24 mouse cellular contexts compared by ENCODE assay signal in the genomic region with DNA sequence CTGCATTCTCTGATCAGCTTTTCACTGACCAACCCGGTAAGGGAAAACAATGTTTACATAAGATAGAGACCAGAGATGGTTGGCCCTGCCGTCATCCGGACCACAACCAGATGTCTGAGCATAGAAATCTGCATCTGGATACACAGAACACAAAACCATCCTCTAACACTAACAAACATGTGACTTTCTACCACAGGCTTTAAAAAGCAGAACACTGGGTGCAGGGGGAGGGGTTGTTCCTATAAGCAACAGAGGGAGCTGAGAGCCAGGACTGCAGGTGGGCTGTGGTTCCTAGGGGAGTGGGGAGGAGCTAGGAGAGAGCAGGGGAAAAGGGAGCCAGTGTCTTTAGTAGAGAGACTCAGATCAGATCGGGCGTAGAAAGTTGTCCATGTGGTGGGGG. TPM values are rescaled to one million over a fixed set of nuclear protein-coding genes. Genes with fewer than 3 reads are reported as not detected.
A peak's percentile ranks its signal among the peaks of the same experiment; 100 is the strongest.
DNase-seq lines count a peak whose midpoint lies in the region; ATAC-seq and TF ChIP-seq lines count a peak whose summit lies in the region.
"Had no signal": no experiment of that assay in that cellular context is flagged by ENCODE, and none has a peak within 500 bp of the region (broad histone marks: within the 10 kb centered on the region; RNA-seq: fewer than 3 reads in every experiment).

No protein-coding gene starts in this region.

- peak overlapping the region; percentile 22; the same call in 1 of the 2 replicates for H3K27ac ChIP-seq in liver, embryonic 12.5 days
- H3K27ac ChIP-seq in liver, postnatal 0 days (ENCODE audit: low read depth): no peak overlapping the region
- no peak overlapping the region for H3K27ac ChIP-seq in lung, postnatal 0 days (ENCODE audit: low read length)
- H3K27ac ChIP-seq: heart, embryonic 15.5 days; hindbrain, embryonic 15.5 days; left cerebral cortex, adult 2 months; neural tube, embryonic 13.5 days had no signal

- no peak overlapping the region for H3K4me3 ChIP-seq in liver, embryonic 12.5 days
- no peak overlapping the region for H3K4me3 ChIP-seq in liver, postnatal 0 days (ENCODE audit: low read depth, low read length)
- no peak overlapping the region for H3K4me3 ChIP-seq in lung, postnatal 0 days (ENCODE audit: low read depth, low read length)
- H3K4me3 ChIP-seq: embryonic facial prominence, embryonic 10.5 days; heart, embryonic 15.5 days; hindbrain, embryonic 15.5 days; left cerebral cortex, adult 2 months; neural tube, embryonic 13.5 days had no signal

- DNase-seq in liver, postnatal 0 days: no peak
- peak; percentile 14 for DNase-seq in R1 (ENCODE audit: low read depth, low spot score)
- DNase-seq in thymus, postnatal 14 days: peak; percentile 77
- DNase-seq in lung, postnatal 0 days (ENCODE audit: low spot score): no peak
- DNase-seq in adipocyte (ENCODE audit: low spot score): no peak
- DNase-seq: cerebellum, adult 8-10 months; forebrain, postnatal 0 days; gastrocnemius, postnatal 36 days; kidney, adult 2 months; liver; lung, postnatal 14 days; midbrain, embryonic 14.5 days; retina, postnatal 1 day had no signal

- no peaks in the 10 kb centered on the region for H3K27me3 ChIP-seq in liver, embryonic 12.5 days (replicated peaks)
- H3K27me3 ChIP-seq in liver, postnatal 0 days (ENCODE audit: insufficient read depth, low read length): no peaks in the 10 kb centered on the region
- H3K27me3 ChIP-seq in lung, postnatal 0 days (replicated peaks; ENCODE audit: insufficient read depth, low read length): no peaks in the 10 kb centered on the region
- H3K27me3 ChIP-seq: heart, embryonic 15.5 days; hindbrain, embryonic 15.5 days; neural tube, embryonic 13.5 days had no signal

- no peak for TF ChIP-seq EP300 in liver, postnatal 0 days (IDR thresholded peaks at IDR 0.05; ENCODE audit: low read depth)
- TF ChIP-seq EP300 in lung, postnatal 0 days (IDR thresholded peaks at IDR 0.05): no peak

- H3K4me1 ChIP-seq in liver, embryonic 12.5 days: peaks cover 42% of the 10 kb centered on the region
- peaks cover 11% of the 10 kb centered on the region for H3K4me1 ChIP-seq in liver, postnatal 0 days (ENCODE audit: insufficient read depth)
- H3K4me1 ChIP-seq in lung, postnatal 0 days (ENCODE audit: insufficient read depth, low read depth, low read length): no peaks in the 10 kb centered on the region
- H3K4me1 ChIP-seq: heart, embryonic 15.5 days; hindbrain, embryonic 15.5 days; neural tube, embryonic 13.5 days had no signal

- H3K4me2 ChIP-seq in liver, embryonic 12.5 days: no peak overlapping the region
- H3K4me2 ChIP-seq in liver, postnatal 0 days (ENCODE audit: low read depth, low read length): no peak overlapping the region
- H3K4me2 ChIP-seq in lung, postnatal 0 days (replicated peaks; ENCODE audit: low read depth, low read length): no peak overlapping the region
- H3K4me2 ChIP-seq: heart, embryonic 15.5 days; hindbrain, embryonic 15.5 days; neural tube, embryonic 13.5 days had no signal

- H3K9me3 ChIP-seq in liver, embryonic 12.5 days (replicated peaks): no peaks in the 10 kb centered on the region
- no peaks in the 10 kb centered on the region for H3K9me3 ChIP-seq in liver, postnatal 0 days (ENCODE audit: low read length)
- H3K9me3 ChIP-seq in lung, postnatal 0 days (ENCODE audit: low read length): no peaks in the 10 kb centered on the region
- H3K9me3 ChIP-seq: embryonic facial prominence, embryonic 10.5 days; heart, embryonic 15.5 days; hindbrain, embryonic 15.5 days; neural tube, embryonic 13.5 days had no signal

- WGBS in liver, embryonic 12.5 days (ENCODE audit: insufficient replicate concordance): 54% methylated on average over 5 of the region's 5 CpGs
- 44% methylated on average over 5 of the region's 5 CpGs for WGBS in liver, postnatal 0 days (ENCODE audit: insufficient replicate concordance)
- 24% methylated on average over 5 of the region's 5 CpGs for WGBS in lung, postnatal 0 days

- no peaks in the 10 kb centered on the region for H3K36me3 ChIP-seq in liver, embryonic 12.5 days
- peaks cover 8% of the 10 kb centered on the region; the same call in 1 of the 2 replicates for H3K36me3 ChIP-seq in liver, postnatal 0 days (replicated peaks; ENCODE audit: insufficient read depth, low read length)
- no peaks in the 10 kb centered on the region for H3K36me3 ChIP-seq in lung, postnatal 0 days (ENCODE audit: insufficient read depth, low read length)
- H3K36me3 ChIP-seq: embryonic facial prominence, embryonic 10.5 days; heart, embryonic 15.5 days; hindbrain, embryonic 15.5 days; neural tube, embryonic 13.5 days had no signal

- no peak for TF ChIP-seq CTCF in liver, postnatal 0 days (IDR thresholded peaks at IDR 0.05; ENCODE audit: low read depth)
- no peak for TF ChIP-seq CTCF in lung, postnatal 0 days (IDR thresholded peaks at IDR 0.05)

- H3K9ac ChIP-seq in liver, embryonic 12.5 days: no peak overlapping the region
- H3K9ac ChIP-seq in liver, postnatal 0 days (replicated peaks): no peak overlapping the region
- H3K9ac ChIP-seq in lung, postnatal 0 days (replicated peaks; ENCODE audit: low read depth): no peak overlapping the region
- H3K9ac ChIP-seq: forebrain, postnatal 0 days; heart, embryonic 15.5 days; hindbrain, embryonic 15.5 days; neural tube, embryonic 13.5 days had no signal

- ATAC-seq in liver, embryonic 12.5 days: peak; percentile 16; the same call in 1 of the 2 replicates
- ATAC-seq in liver, postnatal 0 days: no peak
- peak; percentile 66 for ATAC-seq in megakaryocyte, adult 5-6 weeks (ENCODE audit: poor library complexity, severe bottlenecking)
- no peak for ATAC-seq in lung, postnatal 0 days
- no peak for ATAC-seq in frontal cortex, adult (ENCODE audit: low TSS enrichment)
- ATAC-seq: forebrain, postnatal 0 days had no signal

RNA-seq across cellular contexts. Expression of gene Olfr1396, which starts 13.2 kb away (rescaled TPM):
- polyA plus RNA-seq in liver, embryonic 12.5 days (2016; fragmentation: Nextera tagmentation; extraction: Ambion mirVana): not detected in 2 replicates
- not detected in 2 replicates for polyA plus RNA-seq in liver, postnatal 0 days (2015; fragmentation: Nextera tagmentation; extraction: Ambion mirVana)
- total RNA-seq in megakaryocyte, adult 5-6 weeks (2015): not detected in 2 replicates
- not detected in 2 replicates for total RNA-seq in megakaryocyte, adult 5-6 weeks (2017)
- polyA plus RNA-seq in lung, postnatal 0 days (2015; fragmentation: Nextera tagmentation; extraction: Ambion mirVana): not detected in 2 replicates
- total RNA-seq: gastrocnemius, postnatal 36 days; left cerebral cortex, adult 2 months had no signal
- polyA plus RNA-seq: C2C12; embryonic facial prominence, embryonic 10.5 days; hindbrain, embryonic 15.5 days; midbrain, embryonic 14.5 days; neural tube, embryonic 13.5 days; stomach, embryonic 14.5 days had no signal

RNA-seq across cellular contexts. Expression of gene Ifi47, which starts 25.1 kb away (rescaled TPM):
- 7.0 and 7.2 TPM in 2 replicates for polyA plus RNA-seq in liver, embryonic 12.5 days (2016; fragmentation: Nextera tagmentation; extraction: Ambion mirVana)
- 29.7 and 29.8 TPM in 2 replicates for polyA plus RNA-seq in liver, postnatal 0 days (2015; fragmentation: Nextera tagmentation; extraction: Ambion mirVana)
- total RNA-seq in megakaryocyte, adult 5-6 weeks (2015): 92.4 and 108 TPM in 2 replicates
- total RNA-seq in megakaryocyte, adult 5-6 weeks (2017): 39.4 and 46.3 TPM in 2 replicates
- polyA plus RNA-seq in lung, postnatal 0 days (2015; fragmentation: Nextera tagmentation; extraction: Ambion mirVana): 11.7 and 13.1 TPM in 2 replicates

RNA-seq across cellular contexts. Expression of gene Tgtp2, which starts 37.5 kb away (rescaled TPM):
- polyA plus RNA-seq in liver, embryonic 12.5 days (2016; fragmentation: Nextera tagmentation; extraction: Ambion mirVana): 0.12 and 0.15 TPM in 2 replicates
- 5.1 and 7.1 TPM in 2 replicates for polyA plus RNA-seq in liver, postnatal 0 days (2015; fragmentation: Nextera tagmentation; extraction: Ambion mirVana)
- total RNA-seq in megakaryocyte, adult 5-6 weeks (2015): 12.4 and 17.6 TPM in 2 replicates
- total RNA-seq in megakaryocyte, adult 5-6 weeks (2017): 30.2 and 39.3 TPM in 2 replicates
- polyA plus RNA-seq in lung, postnatal 0 days (2015; fragmentation: Nextera tagmentation; extraction: Ambion mirVana): 4.7 and 4.9 TPM in 2 replicates
- total RNA-seq: forebrain, postnatal 0 days had no signal
- polyA plus RNA-seq: embryonic facial prominence, embryonic 10.5 days; forebrain, postnatal 0 days; hindbrain, embryonic 15.5 days had no signal

RNA-seq across cellular contexts. Expression of gene Olfr1395, which starts 40.6 kb away (rescaled TPM):
- polyA plus RNA-seq in liver, embryonic 12.5 days (2016; fragmentation: Nextera tagmentation; extraction: Ambion mirVana): not detected in 2 replicates
- polyA plus RNA-seq in liver, postnatal 0 days (2015; fragmentation: Nextera tagmentation; extraction: Ambion mirVana): not detected in 2 replicates
- not detected in 2 replicates for total RNA-seq in megakaryocyte, adult 5-6 weeks (2015)
- not detected in 2 replicates for total RNA-seq in megakaryocyte, adult 5-6 weeks (2017)
- polyA plus RNA-seq in lung, postnatal 0 days (2015; fragmentation: Nextera tagmentation; extraction: Ambion mirVana): not detected in 2 replicates
- total RNA-seq: adrenal gland, adult 18-20 months; forebrain, postnatal 0 days; gastrocnemius, postnatal 36 days; left cerebral cortex, adult 2 months had no signal
- polyA plus RNA-seq: C2C12; embryonic facial prominence, embryonic 10.5 days; forebrain, postnatal 0 days; heart, embryonic 15.5 days; hindbrain, embryonic 15.5 days; kidney, adult 2 months; midbrain, embryonic 14.5 days; neural tube, embryonic 13.5 days; stomach, embryonic 14.5 days had no signal

RNA-seq across cellular contexts. Expression of gene 9930111J21Rik2, which starts 50.5 kb away (rescaled TPM):
- 0.71 and 0.88 TPM in 2 replicates for polyA plus RNA-seq in liver, embryonic 12.5 days (2016; fragmentation: Nextera tagmentation; extraction: Ambion mirVana)
- polyA plus RNA-seq in liver, postnatal 0 days (2015; fragmentation: Nextera tagmentation; extraction: Ambion mirVana): 1.2 and 1.4 TPM in 2 replicates
- total RNA-seq in megakaryocyte, adult 5-6 weeks (2015): 180 and 184 TPM in 2 replicates
- total RNA-seq in megakaryocyte, adult 5-6 weeks (2017): 161 and 172 TPM in 2 replicates
- polyA plus RNA-seq in lung, postnatal 0 days (2015; fragmentation: Nextera tagmentation; extraction: Ambion mirVana): 1.8 and 3.0 TPM in 2 replicates

Comparison
In these comparisons a context has a peak if more than half of its experiments do, and no peak if none do; other contexts are left out.
1. ATAC-seq: peak in liver, embryonic 12.5 days (single experiment) and megakaryocyte, adult 5-6 weeks (single experiment); none in liver, postnatal 0 days (single experiment), lung, postnatal 0 days (single experiment) and frontal cortex, adult (single experiment).
2. DNase-seq: peak in R1 (single experiment) and thymus, postnatal 14 days (single experiment); none in liver, postnatal 0 days (single experiment), lung, postnatal 0 days (single experiment) and adipocyte (single experiment).